Mouse (Mus musculus) megakaryocyte progenitor cell, adult 5-6 weeks (primary cell): Measurements from ENCODE around the gene Ak8. TPM values are rescaled to one million over a fixed set of nuclear protein-coding genes. Genes with fewer than 3 reads are reported as not detected.
A peak's percentile ranks its signal among the peaks of the same experiment; 100 is the strongest.

ENCODE experiments used
- ATAC-seq: replicated peaks from 2 replicates; pipeline ENCODE4 v1.8.0; 2016; ENCODE audit warnings: mild to moderate bottlenecking, moderate TSS enrichment, inconsistent platforms; ENCODE audit not compliant: poor library complexity
- total RNA-seq, 2 experiments: library from RNA; stranded (forward) in 1 of 2; stranded (reverse) in 1 of 2; fragments of 157-497, 149-512 nt in 1 of 2; fragments of 200-1000 nt in 1 of 2; gene quantifications; 2 replicates each; pipeline versions ENCODE4 v1.2.3 to v1.2.4; 2015 to 2017

The Ak8 gene
- total RNA-seq, 2 experiments from 2014 or later = 0.30 to 0.33 TPM

- no peak for ATAC-seq
Observed at GRCm38 (mm10) chr2:28727786-28728404, 27.9 kb downstream of the Ak8 start.

GRCm38 (mm10) chr2:28730676-28731075 lies 30.7 kb downstream of the Ak8 start:
- ATAC-seq = no peak

- no peak for ATAC-seq
Observed at GRCm38 (mm10) chr2:28737112-28737511, 37.1 kb downstream of the Ak8 start.

- ATAC-seq = no peak
Observed at GRCm38 (mm10) chr2:28740159-28740558, 40.2 kb downstream of the Ak8 start.

- ATAC-seq = no peak
Observed at GRCm38 (mm10) chr2:28742701-28743100, 42.7 kb downstream of the Ak8 start.

- ATAC-seq = no peak
Observed at GRCm38 (mm10) chr2:28746682-28747332, 46.8 kb downstream of the Ak8 start.

- no peak for ATAC-seq
Observed at GRCm38 (mm10) chr2:28747705-28748104, 47.7 kb downstream of the Ak8 start.

GRCm38 (mm10) chr2:28751186-28751585 lies 51.2 kb downstream of the Ak8 start:
- no peak for ATAC-seq

- 0 out of 2 replicates have a peak, but pooled peaks have one; percentile 10 for ATAC-seq
Observed at GRCm38 (mm10) chr2:28751658-28752057, 51.7 kb downstream of the Ak8 start.

GRCm38 (mm10) chr2:28752388-28752787 lies 52.4 kb downstream of the Ak8 start:
- no peak for ATAC-seq

GRCm38 (mm10) chr2:28755451-28755850 lies 55.5 kb downstream of the Ak8 start:
- peak; percentile 72 for ATAC-seq

GRCm38 (mm10) chr2:28756201-28756600 lies 56.2 kb downstream of the Ak8 start:
- ATAC-seq = peak; percentile 60; the same call in 1 of the 2 replicates

GRCm38 (mm10) chr2:28759441-28759840 lies 59.5 kb downstream of the Ak8 start:
- no peak for ATAC-seq

GRCm38 (mm10) chr2:28766590-28766989 lies 66.6 kb downstream of the Ak8 start:
- ATAC-seq = no peak

GRCm38 (mm10) chr2:28767041-28767440 lies 67.1 kb downstream of the Ak8 start:
- no peak for ATAC-seq

GRCm38 (mm10) chr2:28770697-28771096 lies 70.7 kb downstream of the Ak8 start:
- ATAC-seq = no peak

GRCm38 (mm10) chr2:28774073-28774472 lies 74.1 kb downstream of the Ak8 start:
- no peak for ATAC-seq

GRCm38 (mm10) chr2:28776728-28777127 lies 76.8 kb downstream of the Ak8 start:
- ATAC-seq = no peak

- no peak for ATAC-seq
Observed at GRCm38 (mm10) chr2:28780001-28780782, 80.2 kb downstream of the Ak8 start.

- no peak for ATAC-seq
Observed at GRCm38 (mm10) chr2:28781310-28781709, 81.3 kb downstream of the Ak8 start.

- no peak for ATAC-seq
Observed at GRCm38 (mm10) chr2:28786355-28787066, 86.5 kb downstream of the Ak8 start.
